Mouse (Mus musculus) erythroblast, adult 5-6 weeks (primary cell): Measurements from ENCODE around the gene Anks4b. TPM values are rescaled to one million over a fixed set of nuclear protein-coding genes. Genes with fewer than 3 reads are reported as not detected.

Experiments
- ATAC-seq: replicated peaks from 2 replicates; pipeline ENCODE4 v1.8.0; 2016; ENCODE audit warnings: moderate number of reproducible peaks, mild to moderate bottlenecking, moderate TSS enrichment, inconsistent platforms; ENCODE audit not compliant: poor library complexity, low FRiP score, severe bottlenecking
- total RNA-seq, 2 experiments: library from RNA; stranded (forward) in 1 of 2; stranded (reverse) in 1 of 2; fragments of 150-400 nt in 1 of 2; fragments of 200-764, 138-1000 nt in 1 of 2; gene quantifications; 2 replicates each; pipeline versions ENCODE4 v1.2.3 to v1.2.4; 2015 to 2017; ENCODE audit warnings: low replicate concordance in 2 of 2

The Anks4b gene
- total RNA-seq, 2 experiments from 2014 or later, result not detected

GRCm38 (mm10) chr7:120182891-120183290 lies 9.2 kb downstream of the Anks4b start:
- no peak for ATAC-seq

GRCm38 (mm10) chr7:120188946-120189345 lies 15.3 kb downstream of the Anks4b start:
- ATAC-seq, result no peak

GRCm38 (mm10) chr7:120189369-120190149 lies 15.9 kb downstream of the Anks4b start:
- no peak for ATAC-seq

GRCm38 (mm10) chr7:120190150-120190665 lies 16.6 kb downstream of the Anks4b start:
- ATAC-seq, result no peak

GRCm38 (mm10) chr7:120192207-120192606 lies 18.5 kb downstream of the Anks4b start:
- ATAC-seq, result no peak

GRCm38 (mm10) chr7:120192816-120193215 lies 19.2 kb downstream of the Anks4b start:
- ATAC-seq, result no peak

- no peak for ATAC-seq
These were observed 21.5 kb downstream of the Anks4b start for GRCm38 (mm10) chr7:120195207-120195606.

- no peak for ATAC-seq
These were observed 27.6 kb downstream of the Anks4b start for GRCm38 (mm10) chr7:120201231-120201744.

- no peak for ATAC-seq
These were observed 28.1 kb downstream of the Anks4b start, which contains the start of gene Crym for GRCm38 (mm10) chr7:120201771-120202170. TSS of gene Crym (minus strand) at chr7:120202111.

GRCm38 (mm10) chr7:120203789-120204188 lies 30.1 kb downstream of the Anks4b start, which contains the start of gene Abca14:
TSS of gene Abca14 (plus strand) at chr7:120203961.
- ATAC-seq, result no peak

GRCm38 (mm10) chr7:120205989-120206388 lies 32.3 kb downstream of the Anks4b start:
- ATAC-seq, result no peak

- ATAC-seq, result no peak
These were observed 54.9 kb downstream of the Anks4b start for GRCm38 (mm10) chr7:120228541-120228940.

Other genes starting within 250 kb of the Anks4b start
- not detected in 2 replicates for gene Dnah3, start 78.6 kb upstream of the Anks4b start, total RNA-seq (2015; ENCODE audit: low replicate concordance)
- not detected in 2 replicates for gene Dnah3, start 78.6 kb upstream of the Anks4b start, total RNA-seq (2017; ENCODE audit: low replicate concordance)
- gene Tmem159, start 71.5 kb upstream of the Anks4b start, total RNA-seq (2015; ENCODE audit: low replicate concordance), result 0.84 and 1.7 TPM in 2 replicates
- 1.2 TPM in 1 of 2 replicates, not detected in the other for gene Tmem159, start 71.5 kb upstream of the Anks4b start, total RNA-seq (2017; ENCODE audit: low replicate concordance)
- gene Zp2, start 28.6 kb upstream of the Anks4b start, total RNA-seq (2015; ENCODE audit: low replicate concordance), result not detected in 2 replicates
- not detected in 2 replicates for gene Zp2, start 28.6 kb upstream of the Anks4b start, total RNA-seq (2017; ENCODE audit: low replicate concordance)
- gene Crym, start 28.3 kb downstream of the Anks4b start, total RNA-seq (2015; ENCODE audit: low replicate concordance), result not detected in 2 replicates
- not detected in 2 replicates for gene Crym, start 28.3 kb downstream of the Anks4b start, total RNA-seq (2017; ENCODE audit: low replicate concordance)
- not detected in 2 replicates for gene Abca14, start 30.1 kb downstream of the Anks4b start, total RNA-seq (2015; ENCODE audit: low replicate concordance)
- not detected in 2 replicates for gene Abca14, start 30.1 kb downstream of the Anks4b start, total RNA-seq (2017; ENCODE audit: low replicate concordance)
- not detected in 2 replicates for gene Abca15, start 154.8 kb downstream of the Anks4b start, total RNA-seq (2015; ENCODE audit: low replicate concordance)
- not detected in 2 replicates for gene Abca15, start 154.8 kb downstream of the Anks4b start, total RNA-seq (2017; ENCODE audit: low replicate concordance)
- gene Abca16, start 235.8 kb downstream of the Anks4b start, total RNA-seq (2015; ENCODE audit: low replicate concordance), result not detected in 2 replicates
- gene Abca16, start 235.8 kb downstream of the Anks4b start, total RNA-seq (2017; ENCODE audit: low replicate concordance), result not detected in 2 replicates